Mouse (Mus musculus) olfactory bulb, adult 2 months (tissue): ENCODE measurements around the gene Celf5. TPM values are rescaled to one million over a fixed set of nuclear protein-coding genes. Genes with fewer than 3 reads are reported as not detected.

Experiments
- H3K27ac ChIP-seq: fragments of 200-500 bp; 2 replicates; pipeline ENCODE4 v1.5.1; 2012; ENCODE audit warnings: low read depth, low read length; ENCODE audit not compliant: insufficient read depth
- H3K4me1 ChIP-seq: fragments of 200-500 bp; 2 replicates; pipeline ENCODE4 v1.6.1; 2012; ENCODE audit warnings: low read length; ENCODE audit not compliant: control insufficient read depth, insufficient read depth
- H3K4me3 ChIP-seq: fragments of 200-500 bp; 2 replicates; pipeline ENCODE4 v1.5.1; 2012; ENCODE audit warnings: mild to moderate bottlenecking, low read depth, low read length, moderate library complexity; ENCODE audit not compliant: insufficient read depth
- CTCF ChIP-seq: fragments of 200-500 bp; IDR thresholded peaks from 2 replicates; pipeline ENCODE4 v1.5.1; 2012; ENCODE audit warnings: low read depth, mild to moderate bottlenecking, low read length, moderate library complexity; ENCODE audit not compliant: insufficient read depth
- POLR2A ChIP-seq: fragments of 200-500 bp; IDR thresholded peaks from 2 replicates; pipeline ENCODE4 v1.6.1; 2012; ENCODE audit warnings: mild to moderate bottlenecking, low read depth, low read length, moderate library complexity; ENCODE audit not compliant: insufficient read depth
- WGBS: fragments of 180-500 bp; shearing (Covaris S2); methylation state at CpG from one replicate; pipeline ENCODE4 v1.1.7; 2018; 5-methylcytosine and 5-hydroxymethylcytosine counted together
- polyA plus RNA-seq: library from polyadenylated mRNA; stranded (reverse); fragments of >200 nt; gene quantifications from 2 replicates; pipeline ENCODE4 v1.2.4, GENCODE M21; 2012; ENCODE audit warnings: low replicate concordance; ENCODE audit not compliant: missing spikeins, insufficient read depth, insufficient read length

The Celf5 gene
- polyA plus RNA-seq, 1 experiment = not detected

GRCm38 (mm10) chr10:81467670-81468235 is 14.8 kb downstream of the Celf5 start:
- H3K27ac ChIP-seq = no peak overlapping the region
- TF ChIP-seq CTCF = no peak
- no peak for TF ChIP-seq POLR2A
- 79% methylated on average over 16 of the region's 16 CpGs for WGBS

GRCm38 (mm10) chr10:81466881-81467280 is 15.6 kb downstream of the Celf5 start:
- WGBS = 77% methylated on average over 14 of the region's 14 CpGs

More at GRCm38 (mm10) chr10:81467670-81468235, 14.8 kb downstream of the Celf5 start:
- H3K4me3 ChIP-seq = no peak overlapping the region
- peaks cover 53% of the 10 kb centered on the region for H3K4me1 ChIP-seq

DNA sequence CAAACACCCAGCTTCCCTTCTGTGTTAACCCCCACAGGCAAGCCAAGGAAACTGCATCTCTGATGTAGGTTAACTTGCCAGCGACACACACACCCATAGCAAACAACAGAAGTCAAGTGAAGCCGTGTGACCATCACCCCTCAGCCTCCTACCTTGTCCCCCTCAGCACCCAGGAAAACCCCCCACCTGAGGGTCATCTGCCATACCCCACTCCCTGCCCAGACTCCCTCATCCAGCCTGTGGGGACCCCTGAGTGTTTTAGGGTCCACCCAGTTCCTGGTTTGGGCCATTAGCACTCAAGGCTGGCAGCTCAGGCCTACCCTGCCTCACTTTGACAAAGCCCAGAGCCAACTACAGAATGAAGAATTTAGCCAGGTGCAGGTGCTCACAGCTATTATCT is 16.4 kb downstream of the Celf5 start:
- TF ChIP-seq POLR2A = no peak
- no peak for TF ChIP-seq CTCF
- 69% methylated on average over 2 of the region's 2 CpGs for WGBS

More at GRCm38 (mm10) chr10:81466881-81467280, 15.6 kb downstream of the Celf5 start:
- H3K27ac ChIP-seq = no peak overlapping the region
- H3K4me1 ChIP-seq = peaks cover 48% of the 10 kb centered on the region
- TF ChIP-seq POLR2A = no peak
- TF ChIP-seq CTCF = no peak
- no peak overlapping the region for H3K4me3 ChIP-seq

GRCm38 (mm10) chr10:81465265-81465645 is 17.3 kb downstream of the Celf5 start:
- WGBS = 14% methylated on average over 5 of the region's 5 CpGs
- Histone ChIP-seq H3K4me1 (peaks cover 47% of the 10 kb centered on the region), H3K4me3 (no peak overlapping the region), H3K27ac (no peak overlapping the region)
- TF ChIP-seq CTCF (no peak), POLR2A (no peak)

More for the DNA sequence above, 16.4 kb downstream of the Celf5 start:
- Histone ChIP-seq H3K4me3 (no peak overlapping the region), H3K27ac (no peak overlapping the region), H3K4me1 (peaks cover 46% of the 10 kb centered on the region)

GRCm38 (mm10) chr10:81464405-81465264 is 17.9 kb downstream of the Celf5 start:
- no peak overlapping the region for H3K27ac ChIP-seq
- WGBS = 21% methylated on average over 33 of the region's 33 CpGs
- no peak overlapping the region for H3K4me3 ChIP-seq
- peaks cover 44% of the 10 kb centered on the region for H3K4me1 ChIP-seq
- TF ChIP-seq CTCF (no peak), POLR2A (no peak)

- H3K27ac ChIP-seq = no peak overlapping the region
- TF ChIP-seq CTCF (no peak), POLR2A (no peak)
- peaks cover 35% of the 10 kb centered on the region for H3K4me1 ChIP-seq
- WGBS = 76% methylated on average over 4 of the region's 4 CpGs
- no peak overlapping the region for H3K4me3 ChIP-seq
Observed at GRCm38 (mm10) chr10:81463531-81463930, 19.0 kb downstream of the Celf5 start.

DNA sequence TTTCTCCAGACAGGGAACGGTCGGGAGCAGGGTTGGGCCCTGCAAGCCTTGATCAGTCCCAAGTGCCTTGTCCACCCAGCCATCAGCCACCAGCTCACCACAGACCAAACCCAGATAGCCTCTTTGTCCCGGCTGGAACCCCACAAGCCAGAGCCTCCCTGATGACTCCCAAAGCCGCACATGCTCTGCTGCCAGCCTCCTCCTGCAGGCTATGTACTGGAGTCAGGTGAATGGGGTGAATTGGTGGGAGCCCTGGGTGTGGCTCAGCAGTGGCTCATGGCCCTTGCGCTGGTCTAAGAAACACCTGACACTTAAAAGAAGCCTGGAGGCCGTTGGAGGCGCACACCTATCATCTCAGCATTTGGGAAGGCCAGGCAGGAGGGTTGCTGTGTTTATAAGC is 19.6 kb downstream of the Celf5 start:
- TF ChIP-seq CTCF = no peak
- no peak for TF ChIP-seq POLR2A
- Histone ChIP-seq H3K4me3 (no peak overlapping the region), H3K27ac (no peak overlapping the region), H3K4me1 (peaks cover 31% of the 10 kb centered on the region)
- 79% methylated on average over 7 of the region's 7 CpGs for WGBS

DNA sequence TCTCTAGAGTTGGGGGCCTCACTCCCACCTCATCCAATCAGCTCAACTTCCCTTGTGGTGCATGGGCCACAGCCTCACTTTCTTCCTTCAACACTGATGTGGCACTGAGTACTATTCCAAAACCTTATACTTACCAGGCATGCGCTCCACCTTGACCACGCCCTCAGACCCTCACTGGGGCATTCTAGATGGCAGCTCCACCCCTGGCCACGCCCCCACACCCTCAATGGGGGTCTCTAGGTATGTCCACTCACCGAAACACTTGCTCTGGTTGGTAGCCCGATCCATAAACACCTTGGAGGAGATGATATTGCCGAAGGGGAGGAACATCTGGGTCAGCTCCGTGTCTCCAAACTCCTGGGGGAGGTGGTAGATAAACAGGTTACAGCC is 20.1 kb downstream of the Celf5 start:
- TF ChIP-seq CTCF (no peak), POLR2A (no peak)
- H3K27ac ChIP-seq = no peak overlapping the region
- H3K4me3 ChIP-seq = no peak overlapping the region
- peaks cover 31% of the 10 kb centered on the region for H3K4me1 ChIP-seq
- 42% methylated on average over 7 of the region's 7 CpGs for WGBS

DNA sequence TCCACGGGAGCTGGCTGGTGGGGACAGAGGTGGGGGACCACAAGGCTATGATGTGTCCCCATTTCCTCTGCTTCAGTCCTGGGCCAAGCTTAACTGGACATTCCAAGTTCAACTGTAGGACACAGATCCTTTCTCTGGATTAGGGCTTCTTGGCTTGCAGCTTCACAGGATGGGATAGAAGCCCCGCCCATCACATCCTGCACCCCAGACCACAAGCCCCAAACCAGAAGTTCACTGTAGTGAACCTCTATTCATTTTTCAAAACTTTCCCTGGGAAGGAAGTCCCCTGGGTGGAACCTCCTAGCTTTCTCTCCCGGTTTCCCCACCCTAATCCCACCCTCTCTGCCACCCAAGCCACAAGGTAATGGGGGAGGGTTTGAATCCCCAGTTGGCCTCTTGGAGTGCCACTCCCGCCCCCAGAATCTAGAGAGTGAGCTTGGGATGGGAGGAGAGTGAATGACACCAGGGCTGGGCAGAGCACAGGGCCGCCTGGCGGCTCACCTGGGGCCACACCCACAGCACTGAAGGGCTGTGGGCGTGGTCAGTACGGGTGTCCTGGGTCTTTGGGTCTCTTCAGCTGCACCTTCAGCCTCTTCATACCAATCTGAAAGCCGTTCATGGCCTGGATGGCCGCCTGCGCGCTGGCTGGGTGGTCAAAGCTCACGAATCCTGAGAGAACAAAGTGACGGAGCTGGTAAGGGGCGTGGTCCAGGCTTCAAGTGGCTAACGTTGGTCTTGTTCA is 20.7 kb downstream of the Celf5 start:
- 22% methylated on average over 16 of the region's 16 CpGs for WGBS
- TF ChIP-seq POLR2A (no peak), CTCF (no peak)
- Histone ChIP-seq H3K4me1 (peaks cover 36% of the 10 kb centered on the region), H3K27ac (no peak overlapping the region), H3K4me3 (no peak overlapping the region)
